Mouse (Mus musculus) heart, postnatal 25 days (tissue): Measurements from ENCODE around the gene Dmrtc1a. TPM values are rescaled to one million over a fixed set of nuclear protein-coding genes. Genes with fewer than 3 reads are reported as not detected.
"Not testable (repeated sequence)": the region's sequence is repeated elsewhere in the genome, so short reads cannot be mapped to it uniquely, and the experiment has no call there.

ENCODE experiments used
- DNase-seq: peaks from one replicate; pipeline ENCODE4 v3.0.0; 2022; ENCODE audit warnings: low spot score
- intact Hi-C: fragments of 180-260 bp; cut with DNase I; formaldehyde crosslinking; loops from one replicate; pipeline ENCODE4 v1.15.1; 2025
- total RNA-seq, 2 experiments: library from RNA; stranded (reverse); gene quantifications; 2 replicates each; pipeline ENCODE4 v1.2.3; 2021

Gene Dmrtc1a
- total RNA-seq, result under 1 TPM in 1 of 2 experiments, not detected in 1; 0.34 TPM

GRCm38 (mm10) chrX:102908587-102908986 lies at the start of gene Dmrtc1a, which contains the start of gene 1700011M02Rik:
Dmrtc1a (minus strand) TSS chrX:102908687.
1700011M02Rik (plus strand) TSS chrX:102908905.
- intact Hi-C loops, DNase-seq: not testable (repeated sequence)

DNA sequence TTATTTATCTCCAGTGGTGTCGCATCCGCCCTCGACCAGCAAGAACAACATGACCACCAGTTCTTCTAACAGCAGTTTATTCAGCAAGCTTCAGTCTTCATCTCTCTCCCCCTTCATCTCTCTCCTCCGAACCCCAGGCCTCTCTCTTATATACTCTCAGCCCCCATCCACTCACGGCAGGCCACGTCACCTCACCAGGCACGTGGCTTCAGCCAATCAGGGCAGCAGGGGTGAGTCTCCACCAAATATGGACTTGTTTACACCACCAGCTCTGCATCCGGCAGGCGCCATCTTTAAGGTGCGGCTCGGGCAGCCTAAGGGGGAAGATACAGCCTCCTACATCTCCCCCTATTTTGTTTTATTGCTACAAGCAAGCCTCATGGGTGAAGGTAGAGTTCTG lies 41.6 kb upstream of the Dmrtc1a start:
- DNase-seq, intact Hi-C loops: not testable (repeated sequence)

DNA sequence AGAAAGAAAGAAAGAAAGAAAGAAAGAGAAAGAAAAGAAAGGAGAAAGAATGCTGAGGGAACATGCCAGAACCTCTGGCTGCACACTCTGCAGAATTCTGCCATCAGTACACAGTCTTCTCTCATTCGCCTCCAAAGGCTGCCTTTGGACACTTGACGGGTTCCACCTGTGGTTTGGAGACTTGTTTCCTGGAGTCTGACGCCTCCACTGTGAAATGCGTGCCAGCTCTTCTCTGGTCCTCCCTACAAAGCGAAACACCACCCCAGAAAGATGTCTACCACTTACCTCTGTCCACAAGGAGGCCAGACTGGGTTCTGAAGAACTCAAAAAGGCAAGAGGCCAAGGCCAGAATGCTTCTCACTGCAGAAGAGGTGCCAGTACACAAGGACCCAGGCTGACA lies 28.3 kb upstream of the Dmrtc1a start:
- no peak for DNase-seq
- intact Hi-C loops, result no loop called here

- intact Hi-C loops, result no loop called here
These were observed 25.9 kb upstream of the Dmrtc1a start for GRCm38 (mm10) chrX:102934395-102934764.

GRCm38 (mm10) chrX:102933571-102934394 lies 25.3 kb upstream of the Dmrtc1a start:
- DNase-seq, result no peak
- intact Hi-C loops, result no loop called here

More at GRCm38 (mm10) chrX:102934395-102934764, 25.9 kb upstream of the Dmrtc1a start:
- no peak for DNase-seq

- no peak for DNase-seq
- intact Hi-C loops, result no loop called here
These were observed 24.6 kb upstream of the Dmrtc1a start for GRCm38 (mm10) chrX:102932992-102933570.

GRCm38 (mm10) chrX:102928072-102928471 lies 19.6 kb upstream of the Dmrtc1a start, which contains the start of gene 1700018G05Rik:
1700018G05Rik (plus strand) TSS chrX:102928372.
- intact Hi-C loops, DNase-seq: not testable (repeated sequence)

DNA sequence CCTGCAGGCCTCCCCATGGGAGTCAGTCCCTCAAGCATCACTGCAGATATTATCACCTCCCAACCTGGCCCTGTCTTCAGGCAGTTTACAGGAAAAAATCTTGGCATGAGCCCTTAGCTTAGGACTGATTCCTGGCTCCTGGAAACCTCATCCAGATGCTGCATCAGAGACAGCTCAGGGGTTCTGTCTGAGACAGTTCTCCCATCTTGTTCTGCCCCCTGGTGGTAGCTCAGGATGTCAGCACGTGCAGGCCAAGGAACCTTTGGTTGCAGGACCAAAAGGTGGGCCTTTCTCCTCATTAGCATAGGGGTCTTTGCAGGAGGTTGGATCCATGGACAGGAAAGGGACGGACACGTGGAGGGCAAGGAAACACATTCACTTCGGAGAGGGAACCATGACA lies 18.2 kb upstream of the Dmrtc1a start:
- intact Hi-C loops, DNase-seq: not testable (repeated sequence)

DNA sequence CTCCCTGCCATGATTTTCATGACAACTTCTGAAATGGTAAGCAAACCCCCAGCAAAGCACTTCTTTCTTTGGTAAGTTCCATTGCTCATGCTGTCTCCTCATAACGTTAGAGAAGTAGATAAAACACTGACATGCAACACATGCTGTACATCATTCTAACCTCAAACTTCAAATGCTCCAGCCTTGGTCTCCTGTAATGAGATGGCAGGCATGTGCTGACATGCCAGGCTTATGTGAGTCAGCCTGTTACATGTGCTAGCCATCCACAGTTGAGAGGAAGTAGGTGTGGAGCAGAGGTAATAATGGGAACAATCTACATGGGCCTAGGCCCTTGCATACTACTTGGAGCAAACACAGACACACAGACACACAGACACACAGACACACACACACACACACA lies 6.3 kb upstream of the Dmrtc1a start:
- DNase-seq, intact Hi-C loops: not testable (repeated sequence)

- intact Hi-C loops, result no loop called here
- DNase-seq, result no peak
These were observed 40.6 kb downstream of the Dmrtc1a start, which contains the start of gene 1700031F05Rik for GRCm38 (mm10) chrX:102867871-102868270. 1700031F05Rik (minus strand) TSS chrX:102867971.

DNA sequence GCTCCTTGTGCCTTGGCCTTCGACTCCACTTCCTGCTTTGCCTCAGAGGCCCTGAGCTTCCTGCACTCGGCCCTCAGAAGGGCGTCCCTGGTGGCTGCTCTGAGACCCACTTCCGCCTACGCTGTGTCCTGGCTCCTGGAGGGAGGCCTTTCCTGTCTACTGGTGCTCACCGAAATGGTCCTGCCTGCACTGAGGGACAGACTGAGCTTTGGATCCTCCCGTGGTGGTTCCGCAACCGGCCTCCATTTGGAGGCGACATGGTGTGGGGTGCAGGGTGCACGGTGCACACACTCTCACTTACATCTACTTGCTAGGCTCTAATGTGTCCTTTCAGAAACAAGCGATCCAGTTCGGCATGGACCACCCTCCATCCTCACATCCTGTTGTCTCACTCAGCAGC lies 54.0 kb downstream of the Dmrtc1a start, which contains the start of gene Dmrtc1c2:
Gene Dmrtc1c2 (minus strand): TSS at position 101 of the 400 bp plus-strand sequence.
- DNase-seq, intact Hi-C loops: not testable (repeated sequence)

Other genes with a start within 250 kb of the Dmrtc1a start
- not detected for gene Gm3880, start 221.7 kb downstream of the Dmrtc1a start, total RNA-seq
- not detected for gene Gm9112, start 201.1 kb downstream of the Dmrtc1a start, total RNA-seq
- not detected for gene Dmrtc1b, start 200.8 kb downstream of the Dmrtc1a start, total RNA-seq
- gene Dmrtc1c1, start 105.7 kb downstream of the Dmrtc1a start, total RNA-seq, result not detected
- not detected for gene Dmrtc1c2, start 54.1 kb downstream of the Dmrtc1a start, total RNA-seq
- not detected for gene 1700031F05Rik, start 40.7 kb downstream of the Dmrtc1a start, total RNA-seq
- not detected for gene 1700011M02Rik, start 218 bp upstream of the Dmrtc1a start, total RNA-seq
- gene 1700018G05Rik, start 19.7 kb upstream of the Dmrtc1a start, total RNA-seq, result not detected